Mouse (Mus musculus) limb, embryonic 11.5 days (tissue): ENCODE results near the gene Xrcc4. TPM values are rescaled to one million over a fixed set of nuclear protein-coding genes. Genes with fewer than 3 reads are reported as not detected.

Experiments used
- ATAC-seq: fragments of 200-750 bp; cut with Nextera tagmentation; 2 replicates; pipeline ENCODE4 v1.8.0; 2017; ENCODE audit warnings: low read depth; ENCODE audit not compliant: insufficient number of reproducible peaks, low FRiP score, low TSS enrichment
- DNase-seq: peaks from one replicate; pipeline ENCODE4 v3.0.0-alpha.2; 2015; ENCODE audit warnings: low spot score
- H3K27ac ChIP-seq: fragments of 300-500 bp; sonication (generic); replicated peaks from 2 replicates; pipeline ENCODE4 v1.5.1; 2014; ENCODE audit warnings: low read depth, mild to moderate bottlenecking, low read length
- H3K27me3 ChIP-seq: fragments of 300-500 bp; sonication (generic); 2 replicates; pipeline ENCODE4 v1.6.1; 2014; ENCODE audit warnings: mild to moderate bottlenecking, low read length, mixed read lengths; ENCODE audit not compliant: control insufficient read depth, insufficient read depth
- H3K36me3 ChIP-seq: fragments of 300-500 bp; sonication (generic); 2 replicates; pipeline ENCODE4 v1.6.1; 2014; ENCODE audit warnings: mild to moderate bottlenecking, low read length, moderate library complexity, mixed read lengths; ENCODE audit not compliant: control insufficient read depth, insufficient read depth
- H3K4me1 ChIP-seq: fragments of 300-500 bp; sonication (generic); 2 replicates; pipeline ENCODE4 v1.6.1; 2014; ENCODE audit warnings: low read length, mixed read lengths; ENCODE audit not compliant: control insufficient read depth, insufficient read depth
- H3K4me2 ChIP-seq: fragments of 300-500 bp; sonication (generic); 2 replicates; pipeline ENCODE4 v1.6.1; 2014; ENCODE audit warnings: low read depth, mild to moderate bottlenecking, moderate library complexity; ENCODE audit not compliant: severe bottlenecking
- H3K4me3 ChIP-seq: fragments of 300-500 bp; sonication (generic); 2 replicates; pipeline ENCODE4 v1.5.1; 2014; ENCODE audit warnings: low read depth, low read length
- H3K9ac ChIP-seq: fragments of 300-500 bp; sonication (generic); 2 replicates; pipeline ENCODE4 v1.6.1; 2014; ENCODE audit warnings: mild to moderate bottlenecking, low read length
- H3K9me3 ChIP-seq: fragments of 300-500 bp; sonication (generic); 2 replicates; pipeline ENCODE4 v1.6.1; 2016; ENCODE audit warnings: low read length; ENCODE audit not compliant: control insufficient read depth
- WGBS: fragments of 180-500 bp; shearing (Covaris S2); extraction: QIAGEN DNeasy Blood & Tissue Kit; methylation state at CpG from one replicate; pipeline ENCODE4 v1.1.7; 2014; 5-methylcytosine and 5-hydroxymethylcytosine counted together
- polyA plus RNA-seq: library from polyadenylated mRNA; unstranded; fragments of >200 nt; fragmentation: Nextera tagmentation; extraction: Ambion mirVana; gene quantifications from 2 replicates; pipeline ENCODE4 v1.2.1, GENCODE M21; 2014

The Xrcc4 gene
- polyA plus RNA-seq, 1 experiment from 2014 or later, result 10.1 TPM

- H3K27me3 ChIP-seq, result no peaks in the 10 kb centered on the region
- H3K4me1 ChIP-seq, result no peaks in the 10 kb centered on the region
- WGBS, result 88% methylated on average over 3 of the region's 3 CpGs
- H3K4me2 ChIP-seq, result no peak overlapping the region
- H3K27ac ChIP-seq, result no peak overlapping the region
- no peaks in the 10 kb centered on the region for H3K36me3 ChIP-seq
- H3K9ac ChIP-seq, result no peak overlapping the region
- DNase-seq (no peak), ATAC-seq (no peak)
- no peak overlapping the region for H3K4me3 ChIP-seq
- H3K9me3 ChIP-seq, result no peaks in the 10 kb centered on the region
These were observed 37.0 kb downstream of the Xrcc4 start for GRCm38 (mm10) chr13:90052408-90052807.

GRCm38 (mm10) chr13:90051735-90052134 lies 37.7 kb downstream of the Xrcc4 start:
- ATAC-seq (no peak), DNase-seq (no peak)
- H3K9me3 ChIP-seq, result no peaks in the 10 kb centered on the region
- no peaks in the 10 kb centered on the region for H3K4me1 ChIP-seq
- H3K27ac ChIP-seq, result no peak overlapping the region
- H3K27me3 ChIP-seq, result no peaks in the 10 kb centered on the region
- no peak overlapping the region for H3K4me3 ChIP-seq
- no peak overlapping the region for H3K4me2 ChIP-seq
- 77% methylated on average over 6 of the region's 6 CpGs for WGBS
- H3K36me3 ChIP-seq, result no peaks in the 10 kb centered on the region
- no peak overlapping the region for H3K9ac ChIP-seq

- DNase-seq, result peak; percentile 65
- Histone ChIP-seq H3K9ac (no peak overlapping the region), H3K27ac (no peak overlapping the region), H3K9me3 (no peaks in the 10 kb centered on the region), H3K4me1 (no peaks in the 10 kb centered on the region), H3K4me2 (no peak overlapping the region), H3K27me3 (no peaks in the 10 kb centered on the region), H3K36me3 (no peaks in the 10 kb centered on the region), H3K4me3 (no peak overlapping the region)
- 12% methylated on average over 2 of the region's 2 CpGs for WGBS
- peak; percentile 47; the same call in 1 of the 2 replicates for ATAC-seq
These were observed 49.8 kb downstream of the Xrcc4 start for GRCm38 (mm10) chr13:90039613-90040012.

- ATAC-seq, result no peak
These were observed 56.4 kb downstream of the Xrcc4 start for GRCm38 (mm10) chr13:90032977-90033376.

GRCm38 (mm10) chr13:90032523-90032922 lies 56.9 kb downstream of the Xrcc4 start:
- H3K36me3 ChIP-seq, result no peaks in the 10 kb centered on the region
- H3K4me3 ChIP-seq, result no peak overlapping the region
- no peaks in the 10 kb centered on the region for H3K27me3 ChIP-seq
- H3K9me3 ChIP-seq, result no peaks in the 10 kb centered on the region
- no peak overlapping the region for H3K9ac ChIP-seq
- H3K4me1 ChIP-seq, result 0 out of 2 replicates have a peak, but pooled peaks cover 3% of the 10 kb centered on the region
- no peak overlapping the region for H3K4me2 ChIP-seq
- 62% methylated on average over 2 of the region's 2 CpGs for WGBS
- ATAC-seq (no peak), DNase-seq (no peak)
- no peak overlapping the region for H3K27ac ChIP-seq

More at GRCm38 (mm10) chr13:90032977-90033376, 56.4 kb downstream of the Xrcc4 start:
- Histone ChIP-seq H3K36me3 (no peaks in the 10 kb centered on the region), H3K4me1 (0 out of 2 replicates have a peak, but pooled peaks cover 3% of the 10 kb centered on the region), H3K27ac (no peak overlapping the region), H3K4me2 (no peak overlapping the region), H3K27me3 (no peaks in the 10 kb centered on the region), H3K9ac (no peak overlapping the region), H3K4me3 (no peak overlapping the region), H3K9me3 (no peaks in the 10 kb centered on the region)
- 85% methylated on average over 4 of the region's 4 CpGs for WGBS
- no peak for DNase-seq

GRCm38 (mm10) chr13:90030911-90031310 lies 58.5 kb downstream of the Xrcc4 start:
- H3K4me3 ChIP-seq, result no peak overlapping the region
- 56% methylated on average over 3 of the region's 3 CpGs for WGBS
- H3K9ac ChIP-seq, result no peak overlapping the region
- H3K4me1 ChIP-seq, result 0 out of 2 replicates have a peak, but pooled peaks cover 3% of the 10 kb centered on the region
- no peaks in the 10 kb centered on the region for H3K36me3 ChIP-seq
- ATAC-seq, result no peak
- no peak overlapping the region for H3K27ac ChIP-seq
- DNase-seq, result no peak
- H3K4me2 ChIP-seq, result no peak overlapping the region
- no peaks in the 10 kb centered on the region for H3K27me3 ChIP-seq
- H3K9me3 ChIP-seq, result no peaks in the 10 kb centered on the region

- DNase-seq (no peak), ATAC-seq (no peak)
- Histone ChIP-seq H3K27ac (no peak overlapping the region), H3K9ac (no peak overlapping the region), H3K4me2 (no peak overlapping the region), H3K27me3 (no peaks in the 10 kb centered on the region), H3K4me3 (no peak overlapping the region), H3K4me1 (no peaks in the 10 kb centered on the region), H3K36me3 (no peaks in the 10 kb centered on the region), H3K9me3 (no peaks in the 10 kb centered on the region)
- WGBS, result 46% methylated on average over 3 of the region's 3 CpGs
These were observed 76.8 kb downstream of the Xrcc4 start for GRCm38 (mm10) chr13:90012620-90013019.

GRCm38 (mm10) chr13:90012198-90012597 lies 77.2 kb downstream of the Xrcc4 start:
- DNase-seq (no peak), ATAC-seq (no peak)
- Histone ChIP-seq H3K4me1 (no peaks in the 10 kb centered on the region), H3K27ac (no peak overlapping the region), H3K9me3 (no peaks in the 10 kb centered on the region), H3K27me3 (no peaks in the 10 kb centered on the region), H3K9ac (no peak overlapping the region), H3K4me2 (no peak overlapping the region), H3K4me3 (no peak overlapping the region), H3K36me3 (no peaks in the 10 kb centered on the region)
- WGBS, result 56% methylated on average over 8 of the region's 8 CpGs

GRCm38 (mm10) chr13:90011129-90011528 lies 78.3 kb downstream of the Xrcc4 start:
- no peak overlapping the region for H3K4me2 ChIP-seq
- DNase-seq, result no peak
- no peaks in the 10 kb centered on the region for H3K27me3 ChIP-seq
- H3K4me1 ChIP-seq, result no peaks in the 10 kb centered on the region
- WGBS, result 86% methylated on average over 8 of the region's 8 CpGs
- ATAC-seq, result no peak
- no peak overlapping the region for H3K9ac ChIP-seq
- H3K27ac ChIP-seq, result no peak overlapping the region
- no peaks in the 10 kb centered on the region for H3K36me3 ChIP-seq
- H3K9me3 ChIP-seq, result no peaks in the 10 kb centered on the region
- no peak overlapping the region for H3K4me3 ChIP-seq
